Mouse (Mus musculus) olfactory bulb, adult 2 months (tissue): ENCODE measurements around the gene Micall1.

Experiments used
- CTCF ChIP-seq: fragments of 200-500 bp; IDR thresholded peaks from 2 replicates; pipeline ENCODE4 v1.5.1; 2012; ENCODE audit warnings: low read depth, mild to moderate bottlenecking, low read length, moderate library complexity; ENCODE audit not compliant: insufficient read depth
- POLR2A ChIP-seq: fragments of 200-500 bp; IDR thresholded peaks from 2 replicates; pipeline ENCODE4 v1.6.1; 2012; ENCODE audit warnings: mild to moderate bottlenecking, low read depth, low read length, moderate library complexity; ENCODE audit not compliant: insufficient read depth

- TF ChIP-seq CTCF (no peak), POLR2A (peak; percentile 91)
Observed at GRCm38 (mm10) chr15:79140866-79141565, 32.3 kb downstream of the Micall1 start, which contains the start of the genes Polr2f and 1700088E04Rik.
